Mouse (Mus musculus) embryonic facial prominence, embryonic 11.5 days (tissue): ENCODE data around the gene Armc3. TPM values are rescaled to one million over a fixed set of nuclear protein-coding genes. Genes with fewer than 3 reads are reported as not detected.
"Not testable (repeated sequence)": the region's sequence is repeated elsewhere in the genome, so short reads cannot be mapped to it uniquely, and the experiment has no call there.

Experiments used
- ATAC-seq: fragments of 200-750 bp; cut with Nextera tagmentation; replicated peaks from 2 replicates; pipeline ENCODE4 v1.8.0; 2017; ENCODE audit warnings: low read depth; ENCODE audit not compliant: insufficient number of reproducible peaks, low FRiP score, low TSS enrichment
- DNase-seq: peaks from one replicate; pipeline ENCODE4 v3.0.0-alpha.2; 2015; ENCODE audit warnings: low spot score
- H3K27ac ChIP-seq: fragments of 300-500 bp; sonication (generic); replicated peaks from 2 replicates; pipeline ENCODE4 v1.5.1; 2014; ENCODE audit warnings: mild to moderate bottlenecking, low read depth, low read length, control low read depth
- H3K27me3 ChIP-seq: fragments of 300-500 bp; sonication (generic); 2 replicates; pipeline ENCODE4 v1.6.1; 2014; ENCODE audit warnings: mild to moderate bottlenecking, low read length, moderate library complexity, mixed read lengths; ENCODE audit not compliant: control insufficient read depth, insufficient read depth
- H3K36me3 ChIP-seq: fragments of 300-500 bp; sonication (generic); replicated peaks from 2 replicates; pipeline ENCODE4 v1.6.1; 2014; ENCODE audit warnings: low read depth, mild to moderate bottlenecking, low read length, moderate library complexity, mixed read lengths; ENCODE audit not compliant: control insufficient read depth, insufficient read depth
- H3K4me1 ChIP-seq: fragments of 300-500 bp; sonication (generic); 2 replicates; pipeline ENCODE4 v1.6.1; 2014; ENCODE audit warnings: low read length, mixed read lengths; ENCODE audit not compliant: control insufficient read depth, insufficient read depth
- H3K4me2 ChIP-seq: fragments of 300-500 bp; sonication (generic); 2 replicates; pipeline ENCODE4 v1.6.1; 2014; ENCODE audit warnings: low read depth, mild to moderate bottlenecking, control low read depth, low read length, moderate library complexity
- H3K4me3 ChIP-seq: fragments of 300-500 bp; sonication (generic); 2 replicates; pipeline ENCODE4 v1.5.1; 2014; ENCODE audit warnings: low read depth, low read length, control low read depth
- H3K9ac ChIP-seq: fragments of 300-500 bp; sonication (generic); replicated peaks from 2 replicates; pipeline ENCODE4 v1.6.1; 2014; ENCODE audit warnings: mild to moderate bottlenecking, control low read depth, low read length
- H3K9me3 ChIP-seq: fragments of 300-500 bp; sonication (generic); replicated peaks from 2 replicates; pipeline ENCODE4 v1.6.1; 2016; ENCODE audit warnings: mild to moderate bottlenecking, low read length, inconsistent platforms, mixed read lengths; ENCODE audit not compliant: control insufficient read depth
- WGBS: fragments of 180-500 bp; shearing (Covaris S2); extraction: QIAGEN DNeasy Blood & Tissue Kit; methylation state at CpG from one replicate; pipeline ENCODE4 v1.1.7; 2014; 5-methylcytosine and 5-hydroxymethylcytosine counted together
- polyA plus RNA-seq: library from polyadenylated mRNA; unstranded; fragments of >200 nt; fragmentation: Nextera tagmentation; extraction: Ambion mirVana; gene quantifications from 2 replicates; pipeline ENCODE4 v1.2.1, GENCODE M21; 2014

The Armc3 gene
- polyA plus RNA-seq, 1 experiment from 2014 or later = 0.17 TPM

DNA sequence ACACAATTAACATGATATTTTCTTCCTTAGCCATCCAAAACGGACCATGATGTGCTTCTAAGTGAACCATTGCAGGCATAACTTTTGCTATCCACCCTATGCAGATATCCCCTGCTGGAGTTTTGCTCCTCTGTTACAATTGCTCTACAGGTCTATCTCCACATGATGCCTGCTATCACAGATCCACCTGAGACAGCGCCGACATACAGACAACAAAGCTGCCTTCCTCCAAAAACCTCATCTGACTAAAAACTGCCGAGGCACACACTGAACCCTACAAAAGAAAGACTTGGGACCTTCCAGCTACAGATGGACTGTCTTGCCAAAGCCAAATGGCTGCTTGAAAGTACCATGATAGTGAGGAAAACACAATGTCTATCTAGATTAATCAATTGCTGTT is 117.6 kb downstream of the Armc3 start:
- Histone ChIP-seq H3K4me2 (no peak overlapping the region), H3K36me3 (no peaks in the 10 kb centered on the region), H3K9ac (no peak overlapping the region), H3K4me3 (no peak overlapping the region), H3K9me3 (no peaks in the 10 kb centered on the region; the same call in 1 of the 2 replicates), H3K27ac (no peak overlapping the region), H3K4me1 (no peaks in the 10 kb centered on the region), H3K27me3 (no peaks in the 10 kb centered on the region)
- no peak for DNase-seq
- 75% methylated on average over 4 of the region's 4 CpGs for WGBS
- ATAC-seq = no peak

DNA sequence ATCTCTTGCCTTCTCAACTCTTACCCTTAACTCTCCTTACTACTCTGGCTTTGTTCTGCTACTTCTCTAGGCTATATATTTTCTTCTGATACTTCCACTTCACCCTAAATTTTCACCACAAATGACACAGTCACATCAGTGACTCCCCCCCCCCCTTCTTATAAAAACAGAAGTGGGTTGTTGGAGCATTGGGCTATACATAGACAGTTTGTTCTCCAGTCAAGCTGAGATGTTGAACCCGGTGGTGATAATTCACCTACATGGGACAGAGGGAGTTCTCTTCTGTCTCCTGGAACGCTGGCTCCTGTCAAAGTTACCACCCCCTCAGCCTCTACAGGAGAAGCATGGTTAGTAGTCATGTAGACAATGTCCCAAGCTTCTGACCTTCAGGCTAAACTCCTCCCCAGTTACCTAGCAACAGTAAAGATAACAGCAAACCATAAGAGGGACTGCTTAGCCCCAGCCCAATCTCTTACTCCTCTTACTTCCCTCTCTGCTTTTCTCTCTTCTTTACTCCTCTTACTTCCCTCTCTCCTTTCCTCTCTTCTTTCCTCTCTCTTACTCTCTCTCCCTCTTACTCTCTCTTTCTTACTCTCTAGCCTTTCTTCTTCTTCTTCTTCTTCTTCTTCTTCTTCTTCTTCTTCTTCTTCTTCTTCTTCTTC is 118.2 kb downstream of the Armc3 start:
- H3K4me3 ChIP-seq, H3K9ac ChIP-seq, H3K4me2 ChIP-seq, H3K27ac ChIP-seq, H3K36me3 ChIP-seq, H3K9me3 ChIP-seq, H3K27me3 ChIP-seq, H3K4me1 ChIP-seq, DNase-seq, ATAC-seq: not testable (repeated sequence)
- WGBS = 81% methylated on average over 2 of the region's 2 CpGs

DNA sequence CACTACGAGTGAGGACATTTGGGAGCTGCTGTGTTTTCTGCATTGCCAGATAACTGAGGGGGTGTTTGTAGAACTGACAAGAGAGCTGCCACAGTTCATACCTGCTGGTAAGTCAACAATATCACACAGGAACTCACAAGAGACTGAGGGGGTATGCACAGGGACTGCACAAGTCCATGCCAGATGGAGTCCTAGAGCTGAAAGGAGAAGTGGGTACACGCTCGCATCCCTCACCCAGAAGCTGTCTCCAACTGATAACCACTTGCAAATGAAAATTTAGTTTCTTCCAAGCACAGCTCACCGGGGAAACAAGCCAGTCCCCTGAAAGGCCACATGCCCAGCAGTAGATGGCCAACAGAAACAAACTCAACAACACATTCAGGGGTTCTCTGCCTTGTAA is 119.4 kb downstream of the Armc3 start:
- 86% methylated on average over 4 of the region's 4 CpGs for WGBS
- Histone ChIP-seq H3K9me3 (no peaks in the 10 kb centered on the region; the same call in 1 of the 2 replicates), H3K4me2 (no peak overlapping the region), H3K36me3 (no peaks in the 10 kb centered on the region), H3K9ac (no peak overlapping the region), H3K4me3 (no peak overlapping the region), H3K27ac (no peak overlapping the region), H3K27me3 (no peaks in the 10 kb centered on the region), H3K4me1 (no peaks in the 10 kb centered on the region)
- ATAC-seq (no peak), DNase-seq (no peak)

DNA sequence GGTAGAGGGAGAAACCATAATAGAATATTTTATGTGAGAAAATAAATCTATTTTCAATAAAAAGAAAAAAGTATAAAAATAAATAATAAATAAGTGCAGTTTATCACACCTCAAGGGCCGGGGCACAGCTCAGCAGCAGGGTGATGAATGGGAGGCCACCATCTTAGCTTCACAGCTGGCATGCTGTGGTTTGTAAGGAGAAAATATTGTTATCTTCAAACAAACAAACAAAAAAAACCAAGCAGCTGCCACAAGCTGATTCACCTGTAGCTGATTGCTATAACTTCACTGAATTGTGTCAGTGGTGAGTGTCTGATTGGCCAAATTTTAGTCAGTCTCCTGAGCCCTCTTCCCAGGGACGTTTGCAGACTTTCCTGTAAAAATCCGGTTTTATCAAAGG is 120.2 kb downstream of the Armc3 start:
- DNase-seq (no peak), ATAC-seq (no peak)
- 85% methylated on average over 3 of the region's 3 CpGs for WGBS
- H3K9ac ChIP-seq = no peak overlapping the region
- H3K27me3 ChIP-seq = no peaks in the 10 kb centered on the region
- H3K4me1 ChIP-seq = no peaks in the 10 kb centered on the region
- H3K4me3 ChIP-seq = no peak overlapping the region
- H3K27ac ChIP-seq = no peak overlapping the region
- H3K4me2 ChIP-seq = no peak overlapping the region
- no peaks in the 10 kb centered on the region for H3K36me3 ChIP-seq
- no peaks in the 10 kb centered on the region; the same call in 1 of the 2 replicates for H3K9me3 ChIP-seq

DNA sequence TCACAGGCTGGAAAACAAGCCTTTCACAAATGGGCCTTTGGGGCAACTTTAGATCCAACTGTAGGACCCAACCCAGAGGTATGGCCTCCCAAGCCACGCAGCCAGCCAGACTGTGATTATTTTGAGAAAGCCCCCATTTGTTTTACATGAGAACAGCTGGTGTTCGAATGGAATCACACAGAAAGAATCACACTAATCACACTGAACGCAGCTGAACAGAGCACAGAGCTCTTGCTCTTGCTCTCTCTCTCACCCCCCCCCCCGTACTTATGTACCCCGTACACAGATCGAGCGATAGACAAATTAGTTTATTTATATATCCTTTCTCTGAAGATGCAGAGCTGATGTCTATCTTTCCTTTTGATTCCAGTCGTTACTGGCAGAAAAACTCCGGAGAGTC is 123.3 kb downstream of the Armc3 start:
- Histone ChIP-seq H3K4me3 (no peak overlapping the region), H3K27ac (no peak overlapping the region), H3K9me3 (no peaks in the 10 kb centered on the region), H3K4me2 (no peak overlapping the region), H3K27me3 (no peaks in the 10 kb centered on the region), H3K4me1 (no peaks in the 10 kb centered on the region), H3K36me3 (no peaks in the 10 kb centered on the region), H3K9ac (no peak overlapping the region)
- 84% methylated on average over 9 of the region's 9 CpGs for WGBS
- DNase-seq (no peak), ATAC-seq (no peak)

DNA sequence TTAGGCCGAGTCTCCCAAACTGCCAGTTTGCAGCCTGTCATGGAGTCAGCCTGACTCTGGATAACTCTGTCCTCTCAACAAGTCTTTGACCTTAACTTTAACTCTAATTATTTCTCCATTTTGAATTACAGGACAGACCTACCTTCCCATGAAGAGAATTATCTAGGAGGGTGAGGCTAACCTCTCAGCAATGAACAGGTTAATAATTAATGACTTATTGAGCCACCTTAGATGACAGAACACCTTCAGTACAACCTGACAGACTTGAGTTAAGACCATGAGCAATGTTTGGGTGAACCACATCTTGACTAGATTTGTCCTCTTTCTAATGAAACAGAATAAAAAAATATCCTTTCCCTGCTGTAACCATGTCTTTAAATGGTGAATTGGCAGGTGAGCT is 127.3 kb downstream of the Armc3 start:
- no peak overlapping the region for H3K4me3 ChIP-seq
- no peak overlapping the region for H3K27ac ChIP-seq
- no peak overlapping the region for H3K9ac ChIP-seq
- no peaks in the 10 kb centered on the region for H3K4me1 ChIP-seq
- no peaks in the 10 kb centered on the region for H3K36me3 ChIP-seq
- H3K9me3 ChIP-seq = no peaks in the 10 kb centered on the region
- 79% methylated on average over 1 of the region's 1 CpGs for WGBS
- ATAC-seq (no peak), DNase-seq (no peak)
- no peaks in the 10 kb centered on the region for H3K27me3 ChIP-seq
- H3K4me2 ChIP-seq = no peak overlapping the region

DNA sequence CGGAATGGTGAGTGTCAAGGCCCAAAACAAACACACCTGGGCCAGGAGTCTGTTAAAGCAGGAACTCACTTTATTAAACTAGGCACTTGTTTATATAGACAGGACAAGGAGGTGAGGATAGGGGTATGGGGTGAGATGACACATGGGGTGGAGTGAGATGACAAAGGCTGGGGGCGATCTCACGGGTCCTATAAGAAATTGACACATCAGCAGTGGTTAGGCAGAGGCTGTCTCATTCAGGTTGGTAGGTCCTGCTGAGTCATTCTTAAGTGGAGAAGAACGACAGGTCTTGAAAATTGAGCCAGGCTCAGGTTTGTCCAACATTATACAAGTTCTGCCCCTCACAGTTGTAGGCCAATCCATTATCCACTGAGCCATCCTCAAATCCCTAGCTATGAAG is 128.7 kb downstream of the Armc3 start:
- 81% methylated on average over 4 of the region's 4 CpGs for whole genome bisulfite sequencing
- no peak overlapping the region for H3K4me3 ChIP-seq
- no peak overlapping the region for H3K27ac ChIP-seq
- H3K9me3 ChIP-seq = no peaks in the 10 kb centered on the region
- no peaks in the 10 kb centered on the region for H3K27me3 ChIP-seq
- H3K4me1 ChIP-seq = no peaks in the 10 kb centered on the region
- DNase-seq = no peak
- no peak overlapping the region for H3K4me2 ChIP-seq
- ATAC-seq = no peak
- H3K36me3 ChIP-seq = no peaks in the 10 kb centered on the region
- no peak overlapping the region for H3K9ac ChIP-seq

DNA sequence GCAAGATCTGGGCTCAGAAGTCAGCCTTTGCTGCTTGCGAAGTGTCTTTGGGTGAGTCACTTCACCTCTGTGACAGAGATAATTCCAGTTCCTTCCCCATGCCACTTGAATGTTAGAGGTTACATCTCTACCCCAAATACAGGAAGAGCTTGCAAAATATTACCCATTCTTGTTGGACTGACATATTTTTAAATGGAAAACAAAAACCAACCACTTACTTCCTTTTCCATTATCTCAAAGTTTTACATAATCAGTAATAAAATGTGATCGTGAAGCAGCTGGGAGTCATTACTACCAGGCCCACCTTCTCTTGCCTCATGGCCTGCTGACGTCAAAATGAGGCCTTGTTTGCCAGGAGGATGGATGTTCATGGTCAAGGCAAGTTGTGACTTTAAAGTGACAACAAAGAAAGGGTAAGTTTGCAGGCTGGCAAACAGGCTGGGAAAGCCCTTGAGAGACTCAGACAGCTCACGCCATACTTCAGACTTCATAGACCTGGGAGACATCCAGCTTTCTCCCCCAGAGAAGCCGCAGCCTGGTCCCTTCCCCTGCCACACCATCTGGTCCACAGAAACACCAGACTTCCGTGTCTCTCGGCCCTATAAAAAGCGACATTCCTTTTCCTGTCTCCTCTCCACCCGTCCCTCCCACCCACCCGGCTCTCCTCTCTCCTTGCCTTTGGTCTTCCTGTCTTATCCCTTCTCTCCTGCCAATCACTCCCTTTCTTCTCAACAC is 145.0 kb downstream of the Armc3 start:
- no peak overlapping the region for H3K4me2 ChIP-seq
- H3K27me3 ChIP-seq = no peaks in the 10 kb centered on the region
- no peak overlapping the region for H3K4me3 ChIP-seq
- no peak overlapping the region for H3K27ac ChIP-seq
- no peak overlapping the region for H3K9ac ChIP-seq
- no peaks in the 10 kb centered on the region for H3K4me1 ChIP-seq
- ATAC-seq = no peak
- 39% methylated on average over 10 of the region's 10 CpGs for WGBS
- H3K36me3 ChIP-seq = no peaks in the 10 kb centered on the region
- H3K9me3 ChIP-seq = no peaks in the 10 kb centered on the region
- peak; percentile 3 for DNase-seq
